Mouse (Mus musculus): Measurements from ENCODE around the gene Plekha7. TPM values are rescaled to one million over a fixed set of nuclear protein-coding genes. Genes with fewer than 3 reads are reported as not detected.
"Not testable (repeated sequence)": the region's sequence is repeated elsewhere in the genome, so short reads cannot be mapped to it uniquely, and the experiment has no call there.

Gene Plekha7
- polyA plus RNA-seq, 1 experiment from 2014 or later, result 7.0 TPM

DNA sequence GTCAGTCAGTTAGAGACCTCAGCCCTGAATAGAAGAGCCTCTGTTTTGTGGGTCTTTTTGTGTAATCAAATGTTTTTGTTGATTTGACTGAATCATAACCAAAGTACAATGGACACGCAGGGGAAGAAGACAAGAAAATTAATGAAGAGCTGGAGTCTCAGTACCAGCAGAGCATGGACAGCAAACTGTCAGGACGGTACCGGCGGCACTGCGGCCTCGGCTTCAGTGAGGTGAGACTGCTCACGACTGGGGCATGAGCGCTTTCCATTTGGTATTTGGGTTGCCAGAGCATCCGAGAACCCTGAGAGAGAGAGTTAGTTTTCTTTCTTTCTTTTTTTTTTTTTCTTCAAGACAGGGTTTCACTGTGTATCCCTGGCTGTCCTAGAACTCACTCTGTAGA lies 205.1 kb downstream of the Plekha7 start:
- DNase-seq (no peak), ATAC-seq (ENCODE audit: low FRiP score, low TSS enrichment) (no peak)
- Histone ChIP-seq H3K9me3 (ENCODE audit: control insufficient read depth, low read length) (no peaks in the 10 kb centered on the region), H3K9ac (replicated peaks; ENCODE audit: low read length) (no peak overlapping the region), H3K27ac (replicated peaks; ENCODE audit: low read depth, low read length) (no peak overlapping the region), H3K4me3 (replicated peaks; ENCODE audit: low read depth, low read length) (no peak overlapping the region), H3K27me3 (ENCODE audit: control insufficient read depth, insufficient read depth, low read length) (no peaks in the 10 kb centered on the region), H3K36me3 (ENCODE audit: control insufficient read depth, insufficient read depth, low read length) (peaks cover 49% of the 10 kb centered on the region), H3K4me2 (ENCODE audit: low read length) (no peak overlapping the region), H3K4me1 (ENCODE audit: control insufficient read depth, insufficient read depth, low read length) (no peaks in the 10 kb centered on the region)
- WGBS, result 96% methylated on average over 9 of the region's 9 CpGs

DNA sequence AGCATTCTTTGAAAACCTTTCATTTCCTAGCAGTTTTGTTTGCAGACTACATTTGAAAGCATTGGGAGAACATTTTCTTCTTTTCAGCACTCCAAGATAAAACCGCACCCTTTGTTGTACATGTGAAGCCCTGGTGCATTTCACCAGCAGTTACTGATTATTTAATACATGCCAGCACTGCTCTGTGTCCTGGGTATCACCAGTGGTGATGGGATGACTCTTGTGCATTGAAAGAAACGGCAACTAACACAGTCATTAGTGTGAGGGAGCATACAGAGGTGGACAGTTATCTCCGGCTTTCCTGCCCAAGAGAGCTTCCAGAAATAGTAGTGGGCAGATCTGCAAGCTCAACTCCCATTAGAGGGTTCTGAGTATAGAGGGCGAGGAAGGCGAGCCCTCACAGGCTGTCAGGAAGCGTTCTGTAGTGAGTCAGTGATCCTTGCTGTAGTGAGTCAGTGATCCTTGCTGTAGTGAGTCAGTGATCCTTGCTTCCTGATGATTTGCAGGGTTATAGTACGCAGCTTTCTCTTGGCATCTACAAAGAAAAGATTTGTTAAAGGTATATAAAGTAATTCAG lies 208.1 kb downstream of the Plekha7 start:
- H3K9me3 ChIP-seq (ENCODE audit: control insufficient read depth, low read length), result no peaks in the 10 kb centered on the region
- peaks cover 9% of the 10 kb centered on the region; the same call in 1 of the 2 replicates for H3K4me1 ChIP-seq (ENCODE audit: control insufficient read depth, insufficient read depth, low read length)
- no peak overlapping the region for H3K27ac ChIP-seq (replicated peaks; ENCODE audit: low read depth, low read length)
- peaks cover 25% of the 10 kb centered on the region for H3K36me3 ChIP-seq (ENCODE audit: control insufficient read depth, insufficient read depth, low read length)
- no peaks in the 10 kb centered on the region for H3K27me3 ChIP-seq (ENCODE audit: control insufficient read depth, insufficient read depth, low read length)
- ATAC-seq (ENCODE audit: low FRiP score, low TSS enrichment) (no peak), DNase-seq (no peak)
- 79% methylated on average over 7 of the region's 7 CpGs for WGBS
- H3K9ac ChIP-seq (replicated peaks; ENCODE audit: low read length), result no peak overlapping the region
- no peak overlapping the region for H3K4me2 ChIP-seq (ENCODE audit: low read length)
- no peak overlapping the region for H3K4me3 ChIP-seq (replicated peaks; ENCODE audit: low read depth, low read length)

- no peak for DNase-seq
- peak; percentile 88 for ATAC-seq (ENCODE audit: low FRiP score, low TSS enrichment)
- Histone ChIP-seq H3K27ac (replicated peaks; ENCODE audit: low read depth, low read length) (peak overlapping the region; percentile 98), H3K4me3 (replicated peaks; ENCODE audit: low read depth, low read length) (peak overlapping the region; percentile 67), H3K9ac (replicated peaks; ENCODE audit: low read length) (peak overlapping the region; percentile 87), H3K4me1 (ENCODE audit: control insufficient read depth, insufficient read depth, low read length) (peaks cover 17% of the 10 kb centered on the region), H3K36me3 (ENCODE audit: control insufficient read depth, insufficient read depth, low read length) (no peaks in the 10 kb centered on the region), H3K9me3 (ENCODE audit: control insufficient read depth, low read length) (no peaks in the 10 kb centered on the region), H3K4me2 (ENCODE audit: low read length) (peak overlapping the region; percentile 63), H3K27me3 (ENCODE audit: control insufficient read depth, insufficient read depth, low read length) (no peaks in the 10 kb centered on the region)
- WGBS, result under 1% methylated on average over 19 of the region's 19 CpGs
Observed at GRCm38 (mm10) chr7:116093466-116093850, 214.7 kb downstream of the Plekha7 start.

- WGBS, result under 1% methylated on average over 38 of the region's 38 CpGs
Observed at GRCm38 (mm10) chr7:116092710-116093465, 215.3 kb downstream of the Plekha7 start.

GRCm38 (mm10) chr7:116084366-116084765 lies 223.8 kb downstream of the Plekha7 start, which contains the start of gene Gm4353:
Gene Gm4353, minus strand, starts transcription at chr7:116084635.
- 96% methylated on average over 11 of the region's 11 CpGs for WGBS
- H3K27ac ChIP-seq (replicated peaks; ENCODE audit: low read depth, low read length); H3K4me1 ChIP-seq (ENCODE audit: control insufficient read depth, insufficient read depth, low read length); DNase-seq; H3K36me3 ChIP-seq (ENCODE audit: control insufficient read depth, insufficient read depth, low read length); H3K9ac ChIP-seq (replicated peaks; ENCODE audit: low read length); H3K27me3 ChIP-seq (ENCODE audit: control insufficient read depth, insufficient read depth, low read length); H3K4me3 ChIP-seq (replicated peaks; ENCODE audit: low read depth, low read length); H3K4me2 ChIP-seq (ENCODE audit: low read length); H3K9me3 ChIP-seq (ENCODE audit: control insufficient read depth, low read length); ATAC-seq (ENCODE audit: low FRiP score, low TSS enrichment): not testable (repeated sequence)

More at GRCm38 (mm10) chr7:116092710-116093465, 215.3 kb downstream of the Plekha7 start:
- Histone ChIP-seq H3K27me3 (ENCODE audit: control insufficient read depth, insufficient read depth, low read length) (no peaks in the 10 kb centered on the region), H3K9ac (replicated peaks; ENCODE audit: low read length) (peak overlapping the region; percentile 87), H3K4me2 (ENCODE audit: low read length) (peak overlapping the region; percentile 63), H3K27ac (replicated peaks; ENCODE audit: low read depth, low read length) (peak overlapping the region; percentile 98), H3K4me1 (ENCODE audit: control insufficient read depth, insufficient read depth, low read length) (peaks cover 17% of the 10 kb centered on the region), H3K36me3 (ENCODE audit: control insufficient read depth, insufficient read depth, low read length) (no peaks in the 10 kb centered on the region), H3K9me3 (ENCODE audit: control insufficient read depth, low read length) (no peaks in the 10 kb centered on the region), H3K4me3 (replicated peaks; ENCODE audit: low read depth, low read length) (peak overlapping the region; percentile 67)
- ATAC-seq (ENCODE audit: low FRiP score, low TSS enrichment), result peak; percentile 100
- peak; percentile 99 for DNase-seq

Other genes starting within 250 kb of the Plekha7 start
- 0.45 and 1.3 TPM in 2 replicates for gene Gm4353, start 223.7 kb downstream of the Plekha7 start, polyA plus RNA-seq (2014; fragmentation: Nextera tagmentation; extraction: Ambion mirVana)
- gene Rps13, start 25.8 kb upstream of the Plekha7 start, polyA plus RNA-seq (2014; fragmentation: Nextera tagmentation; extraction: Ambion mirVana), result 533 and 622 TPM in 2 replicates
- gene Pik3c2a, start 135.1 kb upstream of the Plekha7 start, polyA plus RNA-seq (2014; fragmentation: Nextera tagmentation; extraction: Ambion mirVana), result 16.0 and 17.4 TPM in 2 replicates
- gene Nucb2, start 196.0 kb upstream of the Plekha7 start, polyA plus RNA-seq (2014; fragmentation: Nextera tagmentation; extraction: Ambion mirVana), result 25.9 and 30.2 TPM in 2 replicates